ENCODE assay signal across 8 mouse cellular contexts in the genomic region with DNA sequence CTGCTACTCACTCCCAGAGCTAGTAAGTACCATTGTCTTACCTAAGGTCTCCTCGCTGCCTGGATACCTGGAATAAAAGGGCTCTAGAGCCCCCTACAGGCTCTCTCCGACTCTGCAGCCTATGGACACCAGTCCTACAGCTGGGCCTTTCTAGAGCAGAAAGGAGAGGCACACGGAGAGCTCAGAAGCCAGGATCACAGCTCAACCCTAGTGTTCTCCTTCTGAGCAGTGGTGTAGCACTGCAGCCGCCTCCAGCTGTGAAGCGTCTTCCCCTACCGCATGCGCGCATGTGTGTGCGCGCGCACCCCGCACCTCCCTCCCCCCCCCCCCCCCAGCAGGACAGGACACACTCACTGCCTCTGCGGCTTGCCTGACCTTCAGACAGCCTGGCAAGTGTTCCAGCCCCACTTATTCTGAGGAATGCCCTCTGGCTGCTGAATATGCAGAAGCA.
DNase-seq lines count a peak whose midpoint lies in the region; ATAC-seq and TF ChIP-seq lines count a peak whose summit lies in the region.

No protein-coding gene starts in this region.

- TF ChIP-seq EP300 in lung, postnatal 0 days (IDR thresholded peaks at IDR 0.05), result no peak

- H3K27ac ChIP-seq in hindbrain, embryonic 13.5 days, result peak overlapping the region; percentile 49
- H3K27ac ChIP-seq in lung, postnatal 0 days (ENCODE audit: low read length), result no peak overlapping the region

- peak; percentile 75 for TF ChIP-seq CTCF in Patski (IDR thresholded peaks at IDR 0.05)
- peak; percentile 70 for TF ChIP-seq CTCF in lung, postnatal 0 days (IDR thresholded peaks at IDR 0.05)

- H3K36me3 ChIP-seq in hindbrain, embryonic 13.5 days, result no peaks in the 10 kb centered on the region
- no peaks in the 10 kb centered on the region for H3K36me3 ChIP-seq in lung, postnatal 0 days (ENCODE audit: insufficient read depth, low read length)

- peak overlapping the region; percentile 47 for H3K4me2 ChIP-seq in hindbrain, embryonic 13.5 days
- 0 out of 2 replicates have a peak overlapping the region, but pooled peaks have one; percentile 33 for H3K4me2 ChIP-seq in lung, postnatal 0 days (replicated peaks; ENCODE audit: low read depth, low read length)

- POLR2A ChIA-PET in Patski (lab: Charles Lee), result interaction anchor here (0.5 kb wide), 1 partner anchor 93 kb away, joined by 6 read pairs; no protein-coding TSS in a partner anchor

- peak; percentile 34 for ATAC-seq in Patski
- ATAC-seq in hindbrain, embryonic 13.5 days (ENCODE audit: low FRiP score), result peak; percentile 83
- ATAC-seq in lung, postnatal 0 days, result peak; percentile 49
- no peak for ATAC-seq in activated CD4-positive, CD25-positive, alpha-beta regulatory T cell, adult 4 months

- DNase-seq in Patski (ENCODE audit: low read depth, low spot score), result peak; percentile 19
- peak; percentile 85 for DNase-seq in cerebellum, adult 9-10 months
- DNase-seq in frontal cortex, adult 2 months (ENCODE audit: extremely low spot score in 1 of 2, low spot score in 1 of 2), result peak; percentile 58 to 89
- peak; percentile 71 to 77 for DNase-seq in layer of hippocampus, postnatal 10 days (ENCODE audit: low spot score in 2 of 2)
- DNase-seq in lung, postnatal 0 days (ENCODE audit: low spot score), result peak; percentile 66
- peak; percentile 86 for DNase-seq in retina, postnatal 1 day

- in situ Hi-C loops in Patski (cut with MboI; ENCODE audit: low pct_unique_long_range_greater_than_20kb), result no loop called here

- peak overlapping the region; percentile 51; the same call in 1 of the 2 replicates for H3K9ac ChIP-seq in hindbrain, embryonic 13.5 days
- no peak overlapping the region for H3K9ac ChIP-seq in lung, postnatal 0 days (replicated peaks; ENCODE audit: low read depth)

- CTCF ChIA-PET in Patski (lab: Charles Lee), result interaction anchor here (1.1 to 1.2 kb wide), 3 partner anchors 14 to 113 kb away, joined by 3 to 5 read pairs (median 3); no protein-coding TSS in a partner anchor

- peaks cover 26% of the 10 kb centered on the region for H3K27me3 ChIP-seq in Patski
- peaks cover 28% of the 10 kb centered on the region for H3K27me3 ChIP-seq in hindbrain, embryonic 13.5 days
- no peaks in the 10 kb centered on the region for H3K27me3 ChIP-seq in lung, postnatal 0 days (replicated peaks; ENCODE audit: insufficient read depth, low read length)

- 3% methylated on average over 13 of the region's 13 CpGs for WGBS in hindbrain, embryonic 13.5 days
- under 1% methylated on average over 7 of the region's 13 CpGs for WGBS in lung, postnatal 0 days

- peaks cover 9% of the 10 kb centered on the region for H3K4me1 ChIP-seq in hindbrain, embryonic 13.5 days (replicated peaks)
- H3K4me1 ChIP-seq in lung, postnatal 0 days (ENCODE audit: insufficient read depth, low read depth, low read length), result no peaks in the 10 kb centered on the region

- no peaks in the 10 kb centered on the region for H3K9me3 ChIP-seq in hindbrain, embryonic 13.5 days
- H3K9me3 ChIP-seq in lung, postnatal 0 days (ENCODE audit: low read length), result no peaks in the 10 kb centered on the region

- H3K4me3 ChIP-seq in hindbrain, embryonic 13.5 days, result peak overlapping the region; percentile 15; the same call in 1 of the 2 replicates
- no peak overlapping the region for H3K4me3 ChIP-seq in lung, postnatal 0 days (ENCODE audit: low read depth, low read length)

Comparison
In these comparisons a context has a peak if more than half of its experiments do, and no peak if none do; other contexts are left out.
1. DNase-seq: peak in every context shown above with its lines; median percentile 86 in retina, postnatal 1 day; 85 in cerebellum, adult 9-10 months; 74 in layer of hippocampus, postnatal 10 days; 74 in frontal cortex, adult 2 months; 66 in lung, postnatal 0 days; 19 in Patski.